Mouse (Mus musculus): ENCODE measurements around the gene Rpain. TPM values are rescaled to one million over a fixed set of nuclear protein-coding genes. Genes with fewer than 3 reads are reported as not detected.
A peak's percentile ranks its signal among the peaks of the same experiment; 100 is the strongest.

The Rpain gene
- polyA plus RNA-seq, 1 experiment = 48.1 TPM

- peak; percentile 49 for DNase-seq (ENCODE audit: low read depth)
- TF ChIP-seq POLR2A (IDR thresholded peaks at IDR 0.05; ENCODE audit: borderline replicate concordance, extremely low read depth, insufficient read depth, insufficient read length, poor library complexity, severe bottlenecking) = no peak
- TF ChIP-seq CTCF (IDR thresholded peaks at IDR 0.05; ENCODE audit: borderline replicate concordance, extremely low read depth, insufficient read depth, insufficient read length) = no peak
Measured at GRCm38 (mm10) chr11:71003611-71004315, 33.8 kb downstream of the Rpain start.

DNA sequence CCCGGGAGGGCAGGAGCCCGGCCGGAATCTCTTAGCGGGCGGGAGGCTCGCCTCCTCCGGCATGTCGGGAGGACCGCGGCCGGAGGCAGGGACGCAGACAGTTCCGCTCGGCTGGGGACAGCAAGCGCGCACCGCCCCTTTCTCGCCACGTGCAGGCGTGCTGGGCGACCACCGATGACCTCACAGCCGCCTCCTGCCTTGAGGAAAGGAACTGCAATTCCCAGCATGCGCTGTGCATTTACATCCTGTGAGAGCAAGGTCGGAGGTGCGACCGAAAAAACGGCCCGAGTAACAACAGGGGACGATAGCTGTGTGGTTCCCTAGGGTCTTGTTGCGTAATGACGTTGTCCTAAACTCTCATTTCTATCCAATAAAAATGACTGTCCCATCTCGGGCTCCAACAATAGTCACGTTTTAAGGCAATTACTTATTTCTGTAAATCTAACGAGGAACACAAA is 34.3 kb downstream of the Rpain start, which contains the start of gene Dhx33:
Gene Dhx33 (minus strand): TSS at position 122 of the 458 bp plus-strand sequence.
- peak; percentile 15; the same call in 1 of the 2 replicates for TF ChIP-seq CTCF (IDR thresholded peaks at IDR 0.05; ENCODE audit: borderline replicate concordance, extremely low read depth, insufficient read depth, insufficient read length)
- peak; percentile 30; the same call in 1 of the 2 replicates for TF ChIP-seq POLR2A (IDR thresholded peaks at IDR 0.05; ENCODE audit: borderline replicate concordance, extremely low read depth, insufficient read depth, insufficient read length, poor library complexity, severe bottlenecking)
- DNase-seq (ENCODE audit: low read depth) = peak; percentile 100

GRCm38 (mm10) chr11:71005046-71005445 is 35.0 kb downstream of the Rpain start:
- TF ChIP-seq POLR2A (IDR thresholded peaks at IDR 0.05; ENCODE audit: borderline replicate concordance, extremely low read depth, insufficient read depth, insufficient read length, poor library complexity, severe bottlenecking) (no peak), CTCF (IDR thresholded peaks at IDR 0.05; ENCODE audit: borderline replicate concordance, extremely low read depth, insufficient read depth, insufficient read length) (no peak)
- DNase-seq (ENCODE audit: low read depth) = peak; percentile 8

- TF ChIP-seq CTCF (IDR thresholded peaks at IDR 0.05; ENCODE audit: borderline replicate concordance, extremely low read depth, insufficient read depth, insufficient read length) (no peak), POLR2A (IDR thresholded peaks at IDR 0.05; ENCODE audit: borderline replicate concordance, extremely low read depth, insufficient read depth, insufficient read length, poor library complexity, severe bottlenecking) (no peak)
Measured at GRCm38 (mm10) chr11:71007026-71007425, 37.0 kb downstream of the Rpain start.

DNA sequence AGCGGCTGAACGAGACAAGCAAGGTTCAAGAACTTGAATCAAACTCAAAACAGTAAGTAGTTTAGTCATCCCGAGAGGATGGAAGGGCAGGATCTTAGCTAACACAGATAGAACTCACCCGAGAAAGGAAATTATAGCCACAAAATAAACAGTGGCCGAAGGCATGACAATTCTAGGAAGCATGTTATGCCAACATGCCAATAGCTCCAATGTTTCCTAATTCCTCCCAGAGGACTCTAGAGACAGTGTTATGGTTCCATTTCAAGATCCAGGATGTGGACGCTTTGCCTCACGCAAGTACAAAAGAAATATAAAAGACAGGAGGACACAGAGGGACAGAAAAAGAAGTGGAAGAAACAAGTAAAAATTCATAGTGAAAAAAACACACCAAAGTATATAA is 37.8 kb downstream of the Rpain start:
- DNase-seq (ENCODE audit: low read depth) = no peak
- TF ChIP-seq CTCF (IDR thresholded peaks at IDR 0.05; ENCODE audit: borderline replicate concordance, extremely low read depth, insufficient read depth, insufficient read length) = no peak
- TF ChIP-seq POLR2A (IDR thresholded peaks at IDR 0.05; ENCODE audit: borderline replicate concordance, extremely low read depth, insufficient read depth, insufficient read length, poor library complexity, severe bottlenecking) = no peak

More at GRCm38 (mm10) chr11:71007026-71007425, 37.0 kb downstream of the Rpain start:
- no peak for DNase-seq (ENCODE audit: low read depth)

GRCm38 (mm10) chr11:71008321-71008720 is 38.3 kb downstream of the Rpain start:
- DNase-seq (ENCODE audit: low read depth) = no peak
- TF ChIP-seq POLR2A (IDR thresholded peaks at IDR 0.05; ENCODE audit: borderline replicate concordance, extremely low read depth, insufficient read depth, insufficient read length, poor library complexity, severe bottlenecking) (no peak), CTCF (IDR thresholded peaks at IDR 0.05; ENCODE audit: borderline replicate concordance, extremely low read depth, insufficient read depth, insufficient read length) (no peak)

GRCm38 (mm10) chr11:71012743-71013142 is 42.7 kb downstream of the Rpain start:
- no peak for TF ChIP-seq CTCF (IDR thresholded peaks at IDR 0.05; ENCODE audit: borderline replicate concordance, extremely low read depth, insufficient read depth, insufficient read length)
- TF ChIP-seq POLR2A (IDR thresholded peaks at IDR 0.05; ENCODE audit: borderline replicate concordance, extremely low read depth, insufficient read depth, insufficient read length, poor library complexity, severe bottlenecking) = no peak
- DNase-seq (ENCODE audit: low read depth) = no peak

DNA sequence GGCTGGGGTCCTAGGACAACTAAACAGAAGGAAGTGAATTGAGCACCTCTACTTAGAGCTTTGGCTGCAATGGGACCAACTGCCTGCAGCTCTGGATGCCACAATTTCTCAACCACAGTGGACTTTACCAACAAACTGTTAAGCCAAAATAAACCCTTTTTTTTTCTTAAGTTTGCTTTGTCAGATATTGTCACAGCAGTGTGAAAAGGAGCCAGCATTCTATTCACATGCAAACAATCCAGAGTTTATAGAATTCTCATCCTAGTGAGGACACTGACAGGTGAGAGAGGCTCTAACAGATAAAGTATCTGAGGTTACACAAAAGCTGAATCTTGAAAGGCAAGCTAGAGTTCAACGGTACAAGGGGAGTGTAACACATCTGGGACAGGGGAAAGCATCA is 47.0 kb downstream of the Rpain start:
- TF ChIP-seq CTCF (IDR thresholded peaks at IDR 0.05; ENCODE audit: borderline replicate concordance, extremely low read depth, insufficient read depth, insufficient read length) = no peak
- no peak for TF ChIP-seq POLR2A (IDR thresholded peaks at IDR 0.05; ENCODE audit: borderline replicate concordance, extremely low read depth, insufficient read depth, insufficient read length, poor library complexity, severe bottlenecking)

DNA sequence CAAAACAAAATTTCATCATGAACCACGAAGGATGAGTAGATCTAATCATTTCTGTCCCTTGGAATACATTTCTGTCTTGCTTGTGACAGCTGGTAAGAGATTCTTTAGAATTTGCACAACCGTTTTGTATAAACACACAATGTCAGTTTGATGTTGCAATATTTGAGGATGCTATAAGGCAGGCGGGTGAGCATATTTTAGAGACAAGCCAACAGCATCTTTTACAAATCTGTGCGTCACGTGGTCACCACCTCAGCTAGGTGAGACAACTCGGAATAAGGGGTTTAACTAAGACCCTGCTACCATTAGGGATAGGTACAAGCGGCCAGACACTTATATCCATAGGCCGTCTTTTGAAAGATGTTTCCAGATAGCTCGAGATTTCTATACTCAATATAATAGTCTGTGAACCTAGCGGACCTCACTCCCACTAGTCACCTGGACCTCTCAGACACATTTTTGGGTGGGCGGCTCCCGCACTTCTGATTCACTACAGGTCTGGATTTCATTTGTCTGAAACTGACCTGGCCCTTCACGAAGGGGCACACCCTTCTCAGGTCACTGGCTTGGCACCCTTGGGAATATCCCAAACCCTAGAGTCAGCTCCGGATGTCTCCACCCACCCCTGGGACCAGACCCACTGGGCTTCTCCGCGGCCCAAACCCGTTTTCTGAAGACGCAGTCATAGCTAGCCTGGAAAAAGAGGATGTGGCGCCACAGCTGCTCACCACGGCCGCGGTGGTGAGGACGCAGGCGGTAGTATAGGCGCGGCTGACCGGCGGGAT is 48.6 kb downstream of the Rpain start:
- TF ChIP-seq POLR2A (IDR thresholded peaks at IDR 0.05; ENCODE audit: borderline replicate concordance, extremely low read depth, insufficient read depth, insufficient read length, poor library complexity, severe bottlenecking) = no peak
- TF ChIP-seq CTCF (IDR thresholded peaks at IDR 0.05; ENCODE audit: borderline replicate concordance, extremely low read depth, insufficient read depth, insufficient read length) = no peak
- no peak for DNase-seq (ENCODE audit: low read depth)

More for the DNA sequence above, 47.0 kb downstream of the Rpain start:
- DNase-seq (ENCODE audit: low read depth) = no peak

DNA sequence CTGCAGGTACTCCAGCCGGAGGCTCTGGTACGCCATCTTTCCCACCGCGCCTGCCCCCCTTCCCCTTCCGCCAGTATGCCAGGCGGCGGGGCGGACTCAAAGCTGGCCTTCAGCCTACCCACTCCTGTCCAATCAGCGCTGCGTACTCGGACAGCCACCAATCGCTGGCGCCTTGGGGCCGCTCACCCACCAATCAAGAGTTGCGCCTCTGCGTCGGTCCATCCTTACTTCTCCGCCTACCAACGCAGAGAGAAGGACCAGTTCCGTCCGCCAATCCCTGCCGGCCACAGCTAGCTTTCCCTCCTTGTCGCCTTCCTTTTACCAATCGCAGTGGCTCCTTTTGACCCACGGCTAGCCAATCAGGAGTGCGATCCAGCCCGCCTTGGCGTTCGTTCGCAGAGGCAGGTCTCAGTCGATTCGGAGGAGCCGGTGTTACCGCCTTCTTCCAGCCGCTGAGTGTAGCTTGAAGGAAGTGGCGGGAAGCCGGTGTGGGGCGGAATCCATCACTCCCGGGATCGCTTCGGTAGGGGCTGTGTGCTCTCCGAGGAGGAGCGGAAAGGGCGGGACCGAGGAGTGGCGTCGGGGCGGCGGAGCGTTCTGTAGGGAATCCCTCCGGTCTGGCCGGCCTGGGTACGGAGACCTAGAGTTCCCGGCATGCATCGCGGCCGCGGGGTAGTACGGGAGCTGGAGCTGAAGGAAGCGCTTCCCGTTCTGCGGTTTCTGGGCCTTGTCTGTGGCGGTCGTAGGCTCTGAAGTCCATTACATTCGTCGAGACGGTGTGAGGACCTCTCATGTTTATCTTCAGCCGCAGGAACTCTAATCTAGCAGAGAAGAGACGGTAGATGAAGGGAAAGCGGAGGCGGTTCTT is 49.4 kb downstream of the Rpain start, which contains the start of the genes Mis12 and Derl2:
Gene Mis12 (plus strand): TSS at position 411 of the 868 bp plus-strand sequence.
Gene Derl2 (minus strand): TSS at position 641 of the 868 bp plus-strand sequence.
- TF ChIP-seq POLR2A (IDR thresholded peaks at IDR 0.05; ENCODE audit: borderline replicate concordance, extremely low read depth, insufficient read depth, insufficient read length, poor library complexity, severe bottlenecking) = peak; percentile 54; the same call in 1 of the 2 replicates
- no peak for TF ChIP-seq CTCF (IDR thresholded peaks at IDR 0.05; ENCODE audit: borderline replicate concordance, extremely low read depth, insufficient read depth, insufficient read length)
- DNase-seq (ENCODE audit: low read depth) = peak; percentile 100

Other genes with a start within 250 kb of the Rpain start
- gene Zfp3, start 206.0 kb upstream of the Rpain start, polyA plus RNA-seq (2012; rRNA removed) = 5.8 and 7.7 TPM in 2 replicates
- gene Scimp, start 157.6 kb upstream of the Rpain start, polyA plus RNA-seq (2012; rRNA removed) = not detected in 2 replicates
- gene Rabep1, start 125.4 kb upstream of the Rpain start, polyA plus RNA-seq (2012; rRNA removed) = 20.3 and 33.9 TPM in 2 replicates
- gene Nup88, start 240 bp upstream of the Rpain start, polyA plus RNA-seq (2012; rRNA removed) = 95.9 and 119 TPM in 2 replicates
- 116 and 141 TPM in 2 replicates for gene C1qbp, start 12.8 kb downstream of the Rpain start, polyA plus RNA-seq (2012; rRNA removed)
- 27.9 and 28.1 TPM in 2 replicates for gene Dhx33, start 34.2 kb downstream of the Rpain start, polyA plus RNA-seq (2012; rRNA removed)
- gene Mis12, start 49.4 kb downstream of the Rpain start, polyA plus RNA-seq (2012; rRNA removed) = 17.9 and 20.9 TPM in 2 replicates
- gene Derl2, start 49.6 kb downstream of the Rpain start, polyA plus RNA-seq (2012; rRNA removed) = 27.2 and 31.4 TPM in 2 replicates
- 490 and 561 TPM in 2 replicates for gene 6330403K07Rik, start 63.3 kb downstream of the Rpain start, polyA plus RNA-seq (2012; rRNA removed)
- not detected in 2 replicates for gene Nlrp1a, start 174.5 kb downstream of the Rpain start, polyA plus RNA-seq (2012; rRNA removed)